10 mouse cellular contexts compared by ENCODE assay signal in genomic region chrX:23284530-23285441, GRCm38 (mm10).
A peak's percentile ranks its signal among the peaks of the same experiment; 100 is the strongest.
DNase-seq lines count a peak whose midpoint lies in the region; ATAC-seq and TF ChIP-seq lines count a peak whose summit lies in the region.
"Had no signal": no experiment of that assay in that cellular context is flagged by ENCODE, and none has a peak within 500 bp of the region (broad histone marks: within the 10 kb centered on the region; RNA-seq: fewer than 3 reads in every experiment).

No protein-coding gene starts in this region.

- intact Hi-C loops in left cerebral cortex, adult 2 months (cut with DNase I) = no loop called here
- intact Hi-C loops in left cerebral cortex, postnatal 14 days (cut with DNase I) = no loop called here

- peak; percentile 2 for DNase-seq in embryo, embryonic 9.5 days (ENCODE audit: extremely low spot score)
- no peak for DNase-seq in embryo, embryonic 11 days
- no peak for DNase-seq in left cerebral cortex, adult 2 months (ENCODE audit: extremely low spot score in 1 of 2, low spot score in 2 of 2)
- DNase-seq in left cerebral cortex, postnatal 14 days (ENCODE audit: low spot score in 2 of 2) = no peak
- peak; percentile 15 for DNase-seq in retina, postnatal 1 day
- DNase-seq in right cerebral cortex, postnatal 14 days = no peak
- no peak for DNase-seq in frontal cortex, postnatal 10 days (ENCODE audit: low spot score in 2 of 2)
- DNase-seq: left cerebral cortex, postnatal 4 days; lung, embryonic 14.5 days had no signal

- H3K4me3 ChIP-seq in left cerebral cortex, adult 2 months = peak overlapping the region; percentile 26
- H3K4me3 ChIP-seq in hindbrain, embryonic 16.5 days (ENCODE audit: low read length) = peak overlapping the region; percentile 39

- H3K36me3 ChIP-seq in hindbrain, embryonic 16.5 days (ENCODE audit: control insufficient read depth, insufficient read depth, low read length) = no peaks in the 10 kb centered on the region

- TF ChIP-seq CTCF in left cerebral cortex, adult 2 months (IDR thresholded peaks at IDR 0.05) = no peak

- no peaks in the 10 kb centered on the region for H3K27me3 ChIP-seq in hindbrain, embryonic 16.5 days (replicated peaks; ENCODE audit: control insufficient read depth, insufficient read depth, low read length)

- H3K4me1 ChIP-seq in hindbrain, embryonic 16.5 days (ENCODE audit: control insufficient read depth, insufficient read depth, low read depth, low read length) = no peaks in the 10 kb centered on the region

- ATAC-seq in hindbrain, embryonic 16.5 days = peak; percentile 79

- no peaks in the 10 kb centered on the region for H3K9me3 ChIP-seq in hindbrain, embryonic 16.5 days (ENCODE audit: control insufficient read depth, low read length)

- H3K27ac ChIP-seq in left cerebral cortex, adult 2 months = no peak overlapping the region
- H3K27ac ChIP-seq in hindbrain, embryonic 16.5 days (ENCODE audit: low read depth, low read length) = peak overlapping the region; percentile 54

- H3K4me2 ChIP-seq in hindbrain, embryonic 16.5 days (ENCODE audit: low read length) = peak overlapping the region; percentile 51
- H3K4me2 ChIP-seq: lung, embryonic 14.5 days had no signal

- peak overlapping the region; percentile 57 for H3K9ac ChIP-seq in hindbrain, embryonic 16.5 days (ENCODE audit: low read depth, low read length)
- H3K9ac ChIP-seq: lung, embryonic 14.5 days had no signal

- WGBS in hindbrain, embryonic 16.5 days = 29% methylated on average over 11 of the region's 11 CpGs

Comparison
In these comparisons a context has a peak if more than half of its experiments do, and no peak if none do; other contexts are left out.
1. DNase-seq: peak in embryo, embryonic 9.5 days (single experiment) and retina, postnatal 1 day (single experiment); none in embryo, embryonic 11 days (single experiment), left cerebral cortex, adult 2 months (0 of 2), left cerebral cortex, postnatal 14 days (0 of 2), right cerebral cortex, postnatal 14 days (single experiment) and frontal cortex, postnatal 10 days (0 of 2).